Mouse (Mus musculus): ENCODE data around the gene Lrrc14b. TPM values are rescaled to one million over a fixed set of nuclear protein-coding genes. Genes with fewer than 3 reads are reported as not detected.
A peak's percentile ranks its signal among the peaks of the same experiment; 100 is the strongest.

The Lrrc14b gene
- polyA plus RNA-seq, 1 experiment from 2014 or later: not detected

DNA sequence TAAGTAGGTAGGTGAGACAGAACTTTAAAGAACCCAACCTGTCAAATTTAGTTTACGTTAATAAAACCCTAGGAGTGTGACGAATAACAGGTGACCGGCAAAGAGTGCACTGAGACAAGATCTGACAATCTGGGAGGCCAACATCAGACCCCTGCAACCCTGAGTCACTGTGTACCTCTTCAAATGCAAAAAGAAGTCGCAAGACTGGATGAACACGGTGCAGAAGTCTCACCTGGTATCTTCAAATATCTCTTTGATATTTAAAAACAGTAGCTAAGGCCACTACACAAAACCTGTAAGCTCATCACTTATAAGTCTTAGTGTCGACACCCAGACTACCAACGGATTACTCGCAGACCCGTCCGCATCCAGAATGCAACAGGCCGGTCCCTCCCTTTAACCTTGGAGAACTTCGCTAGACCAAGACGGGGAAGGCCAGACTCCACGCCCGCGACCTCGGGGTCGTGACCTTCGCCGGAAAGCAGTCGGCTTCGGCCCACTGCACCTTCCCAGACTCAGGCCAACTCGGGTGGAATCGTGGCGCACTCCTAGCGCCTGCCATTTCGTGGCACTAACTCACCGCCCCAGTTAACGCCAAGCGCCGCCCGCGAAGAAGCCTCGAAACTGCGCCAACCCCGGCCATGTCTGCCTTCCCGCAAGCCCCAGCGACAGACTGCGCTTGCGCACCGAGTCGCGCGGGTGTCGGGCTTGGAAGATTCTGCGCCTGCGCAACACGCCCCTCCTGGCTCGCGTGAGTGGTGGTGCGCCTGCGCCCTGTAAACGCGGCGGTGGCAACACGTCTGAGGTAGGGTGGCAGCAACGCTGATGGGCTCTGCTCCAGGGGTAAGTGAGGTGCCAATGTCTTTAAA is 14.0 kb downstream of the Lrrc14b start, which contains the start of the genes Sdha and Ccdc127:
Gene Sdha, minus strand, starts transcription at position 715 of the 869 bp plus-strand sequence.
Gene Ccdc127, plus strand, starts transcription at position 744 of the 869 bp plus-strand sequence.
- peak within 1 kb of the TSS; percentile 64 for H3K27ac ChIP-seq
- peaks cover 13% of the 10 kb centered on the region for H3K4me1 ChIP-seq
- peak; percentile 99 for ATAC-seq (ENCODE audit: low FRiP score)
- H3K36me3 ChIP-seq: peaks cover 13% of the 10 kb centered on the region
- no peaks in the 10 kb centered on the region for H3K27me3 ChIP-seq
- H3K4me3 ChIP-seq: peak within 1 kb of the TSS; percentile 76
- H3K9me3 ChIP-seq (replicated peaks): no peaks in the 10 kb centered on the region
- peak within 1 kb of the TSS; percentile 76 for H3K4me2 ChIP-seq (replicated peaks)
- peak within 1 kb of the TSS; percentile 82 for H3K9ac ChIP-seq
- 2% methylated on average over 57 of the region's 57 CpGs for WGBS

DNA sequence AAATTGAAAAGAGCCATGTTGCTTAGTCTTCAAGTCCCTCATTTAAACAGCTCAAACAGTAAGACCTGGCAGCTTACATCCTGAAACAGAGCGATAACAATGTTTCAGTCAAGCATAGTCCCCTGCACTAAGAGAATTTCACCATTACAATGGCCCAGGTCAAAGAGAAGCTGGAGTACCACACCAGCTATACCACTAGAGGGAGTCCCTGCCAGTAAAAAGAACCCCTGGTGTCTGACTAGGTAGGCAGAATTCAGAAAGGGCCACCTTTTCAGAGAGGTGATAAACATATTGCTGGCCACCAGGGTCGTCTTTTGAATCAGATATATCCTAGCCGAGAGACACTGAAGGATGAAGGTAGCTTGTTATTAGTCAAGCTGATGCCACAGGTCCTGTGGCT is 22.8 kb downstream of the Lrrc14b start:
- Histone ChIP-seq H3K9ac (no peak overlapping the region), H3K36me3 (peaks cover 57% of the 10 kb centered on the region), H3K4me3 (no peak overlapping the region), H3K4me1 (no peaks in the 10 kb centered on the region), H3K4me2 (replicated peaks) (no peak overlapping the region), H3K27ac (no peak overlapping the region), H3K9me3 (replicated peaks) (no peaks in the 10 kb centered on the region), H3K27me3 (no peaks in the 10 kb centered on the region)
- ATAC-seq (ENCODE audit: low FRiP score): 0 out of 2 replicates have a peak, but pooled peaks have one; percentile 54
- WGBS: 57% methylated on average over 3 of the region's 3 CpGs

DNA sequence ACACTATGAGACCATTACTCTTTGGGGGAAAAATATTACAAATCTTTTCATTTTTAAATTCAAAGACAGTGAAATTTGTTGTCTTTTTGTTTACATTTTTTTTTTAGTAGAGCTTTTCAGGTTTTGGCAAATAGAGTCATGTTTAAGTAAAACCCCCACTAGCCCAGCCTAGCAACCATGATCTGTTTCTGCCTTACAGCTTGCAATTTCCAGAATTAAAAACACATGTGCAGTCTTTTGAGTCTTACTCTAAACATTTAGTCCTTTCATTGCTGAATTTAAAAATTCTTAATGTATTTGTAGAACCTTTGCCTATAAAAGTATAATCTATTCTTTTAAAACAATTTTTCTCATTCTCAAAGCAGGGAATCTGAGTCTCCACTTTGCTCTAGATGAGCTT is 34.5 kb downstream of the Lrrc14b start:
- Histone ChIP-seq H3K4me3 (no peak overlapping the region), H3K9me3 (replicated peaks) (no peaks in the 10 kb centered on the region), H3K4me2 (replicated peaks) (no peak overlapping the region), H3K27ac (no peak overlapping the region), H3K36me3 (peaks cover 67% of the 10 kb centered on the region), H3K9ac (no peak overlapping the region), H3K4me1 (no peaks in the 10 kb centered on the region), H3K27me3 (no peaks in the 10 kb centered on the region)
- ATAC-seq (ENCODE audit: low FRiP score): no peak

DNA sequence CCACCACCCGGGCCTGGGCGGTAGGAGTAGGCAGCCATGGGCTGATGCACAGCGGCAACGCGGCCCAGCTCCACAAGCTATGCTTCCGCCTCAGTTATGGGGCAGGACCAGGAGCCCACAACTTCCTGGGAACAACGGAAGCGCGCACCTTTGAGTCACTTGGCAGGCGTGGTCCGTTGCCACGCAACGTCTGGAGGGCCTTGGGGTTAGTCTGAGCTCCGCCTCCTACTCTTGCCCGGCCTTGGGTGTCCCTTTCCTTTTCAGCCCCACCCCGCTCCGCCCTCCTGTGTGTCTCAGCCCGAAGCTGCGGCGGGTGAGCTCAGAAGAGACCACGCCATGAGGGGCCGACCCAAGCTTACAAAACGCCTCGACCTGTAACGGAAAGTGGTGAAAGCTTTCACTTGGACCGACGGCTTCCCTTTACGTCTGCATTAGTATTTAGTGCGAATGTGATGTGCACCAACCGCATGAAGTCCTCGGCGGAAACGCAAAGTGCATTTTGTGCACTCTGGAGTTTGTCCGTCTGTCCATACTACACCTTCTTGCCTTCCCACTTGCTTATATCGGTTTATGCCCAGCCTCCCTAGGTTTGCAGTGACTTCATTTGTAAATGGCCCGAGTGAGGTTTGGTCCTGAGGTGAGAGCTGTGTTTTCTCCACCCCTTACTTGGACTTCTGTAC is 46.5 kb downstream of the Lrrc14b start, which contains the start of gene Pdcd6:
Gene Pdcd6, minus strand, starts transcription at position 411 of the 680 bp plus-strand sequence.
- Histone ChIP-seq H3K4me2 (replicated peaks) (peak within 1 kb of the TSS; percentile 77), H3K9ac (peak within 1 kb of the TSS; percentile 71), H3K27ac (peak within 1 kb of the TSS; percentile 46; the same call in 1 of the 2 replicates), H3K36me3 (peaks cover 23% of the 10 kb centered on the region), H3K4me3 (peak within 1 kb of the TSS; percentile 78), H3K27me3 (no peaks in the 10 kb centered on the region), H3K9me3 (replicated peaks) (no peaks in the 10 kb centered on the region), H3K4me1 (peaks cover 13% of the 10 kb centered on the region; the same call in 1 of the 2 replicates)
- peak; percentile 98 for ATAC-seq (ENCODE audit: low FRiP score)
- WGBS: under 1% methylated on average over 36 of the region's 36 CpGs

DNA sequence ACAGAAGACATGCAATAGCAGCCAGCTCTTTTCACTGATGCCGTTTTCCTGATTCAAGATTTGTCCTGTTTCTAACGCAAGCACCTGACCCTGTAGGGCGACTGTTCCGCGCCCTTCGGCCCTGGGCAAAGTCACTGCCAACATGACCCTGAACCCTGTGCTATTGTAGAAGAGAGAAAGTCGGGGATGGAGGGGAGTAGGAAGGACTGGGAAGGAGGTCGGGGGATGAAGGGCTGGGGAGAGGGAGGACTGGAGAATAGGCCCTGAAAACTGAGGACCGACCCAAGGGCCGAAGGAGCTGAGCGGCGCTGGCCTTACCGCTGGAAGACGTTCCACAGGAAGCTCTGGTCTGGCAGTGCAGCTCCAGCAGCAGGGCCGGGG is 47.0 kb downstream of the Lrrc14b start:
- WGBS: 4% methylated on average over 15 of the region's 15 CpGs
- Histone ChIP-seq H3K4me3 (peak overlapping the region; percentile 78), H3K4me1 (peaks cover 13% of the 10 kb centered on the region; the same call in 1 of the 2 replicates), H3K27ac (peak overlapping the region; percentile 46; the same call in 1 of the 2 replicates), H3K9me3 (replicated peaks) (no peaks in the 10 kb centered on the region), H3K36me3 (peaks cover 18% of the 10 kb centered on the region), H3K27me3 (no peaks in the 10 kb centered on the region), H3K4me2 (replicated peaks) (peak overlapping the region; percentile 77), H3K9ac (peak overlapping the region; percentile 71)
- no peak for ATAC-seq (ENCODE audit: low FRiP score)

DNA sequence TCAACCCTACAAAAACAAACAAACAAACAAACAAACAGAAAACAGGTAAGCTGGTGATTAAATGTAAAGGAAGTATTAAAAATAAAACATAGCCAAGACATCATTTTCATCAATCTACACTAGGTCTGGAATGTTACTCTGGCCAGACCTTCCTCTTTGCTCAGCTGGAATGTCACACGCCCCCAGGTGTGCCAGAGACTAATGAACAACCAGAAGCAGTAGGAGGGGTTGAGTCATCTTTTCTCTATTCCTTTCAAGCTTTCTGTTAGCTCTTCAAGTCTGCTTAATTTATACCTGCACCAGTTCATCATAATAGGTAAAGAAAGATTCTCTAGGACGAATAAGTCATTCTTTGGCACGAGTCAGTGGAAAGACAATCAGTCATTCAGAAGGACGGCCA is 47.4 kb downstream of the Lrrc14b start:
- 0 out of 2 replicates have a peak overlapping the region, but pooled peaks have one; percentile 46 for H3K27ac ChIP-seq
- 32% methylated on average over 4 of the region's 4 CpGs for WGBS

DNA sequence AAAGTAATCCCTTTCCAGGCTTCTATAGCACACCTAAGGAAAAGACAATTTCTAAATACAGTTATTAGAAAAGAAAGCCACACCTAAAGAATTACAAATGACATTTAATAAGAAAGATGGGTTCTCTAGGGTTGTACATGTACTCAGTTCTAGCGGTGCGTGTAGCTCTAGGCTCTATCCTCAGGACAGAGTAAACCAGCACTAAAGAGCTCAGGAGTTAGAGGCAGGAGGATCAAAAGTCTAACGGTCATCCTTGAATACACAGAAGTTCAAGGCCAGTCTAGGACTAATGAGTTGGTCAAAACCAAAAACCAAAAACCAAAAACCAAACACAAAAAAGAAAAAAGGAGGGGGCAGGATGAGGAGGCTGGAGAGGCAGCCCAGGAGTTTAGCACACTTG is 49.2 kb downstream of the Lrrc14b start:
- Histone ChIP-seq H3K4me2 (replicated peaks) (no peak overlapping the region), H3K9ac (no peak overlapping the region), H3K9me3 (replicated peaks) (no peaks in the 10 kb centered on the region), H3K4me3 (no peak overlapping the region), H3K4me1 (peaks cover 13% of the 10 kb centered on the region; the same call in 1 of the 2 replicates), H3K27me3 (no peaks in the 10 kb centered on the region), H3K27ac (no peak overlapping the region), H3K36me3 (peaks cover 20% of the 10 kb centered on the region)
- WGBS: 94% methylated on average over 3 of the region's 3 CpGs
- ATAC-seq (ENCODE audit: low FRiP score): no peak

More for the DNA sequence above, 47.4 kb downstream of the Lrrc14b start:
- Histone ChIP-seq H3K4me2 (replicated peaks) (peak overlapping the region; percentile 77), H3K36me3 (peaks cover 17% of the 10 kb centered on the region), H3K4me3 (peak overlapping the region; percentile 78), H3K27me3 (no peaks in the 10 kb centered on the region), H3K9ac (peak overlapping the region; percentile 71), H3K9me3 (replicated peaks) (no peaks in the 10 kb centered on the region), H3K4me1 (peaks cover 13% of the 10 kb centered on the region; the same call in 1 of the 2 replicates)
- ATAC-seq (ENCODE audit: low FRiP score): no peak

MicroRNAs encoded within 50 kb of the gene (microRNA counts, 519-probe panel; counts per million panel counts)
- microRNA mmu-miR-692: 470 counts per million, percentile 58 among the panel's probes with 10 or more counts

Small RNA genes within 50 kb of the gene (microRNA-seq; reads per million reads assigned to microRNA genes)
- not detected for gene Mir692-3

Other genes starting within 250 kb of the Lrrc14b start
- gene Slc9a3, start 242.5 kb downstream of the Lrrc14b start, polyA plus RNA-seq (2016; fragmentation: Nextera tagmentation; extraction: Ambion mirVana): not detected in 2 replicates
- 76.7 and 79.2 TPM in 2 replicates for gene Exoc3, start 155.3 kb downstream of the Lrrc14b start, polyA plus RNA-seq (2016; fragmentation: Nextera tagmentation; extraction: Ambion mirVana)
- gene Ahrr, start 71.7 kb downstream of the Lrrc14b start, polyA plus RNA-seq (2016; fragmentation: Nextera tagmentation; extraction: Ambion mirVana): 1.2 and 2.1 TPM in 2 replicates
- gene Pdcd6, start 46.4 kb downstream of the Lrrc14b start, polyA plus RNA-seq (2016; fragmentation: Nextera tagmentation; extraction: Ambion mirVana): 107 and 112 TPM in 2 replicates
- gene Sdha, start 13.7 kb downstream of the Lrrc14b start, polyA plus RNA-seq (2016; fragmentation: Nextera tagmentation; extraction: Ambion mirVana): 213 and 222 TPM in 2 replicates
- 57.9 and 64.7 TPM in 2 replicates for gene Ccdc127, start 13.7 kb downstream of the Lrrc14b start, polyA plus RNA-seq (2016; fragmentation: Nextera tagmentation; extraction: Ambion mirVana)
- 5.0 and 5.9 TPM in 2 replicates for gene Zfp72, start 26.8 kb upstream of the Lrrc14b start, polyA plus RNA-seq (2016; fragmentation: Nextera tagmentation; extraction: Ambion mirVana)
- gene Ftl1-ps1, start 35.7 kb upstream of the Lrrc14b start, polyA plus RNA-seq (2016; fragmentation: Nextera tagmentation; extraction: Ambion mirVana): 86.1 and 97.6 TPM in 2 replicates
- gene Zfp825, start 130.0 kb upstream of the Lrrc14b start, polyA plus RNA-seq (2016; fragmentation: Nextera tagmentation; extraction: Ambion mirVana): 20.5 and 21.1 TPM in 2 replicates

Data from hindbrain, embryonic 12.5 days (tissue).